Mouse (Mus musculus) thymus, adult 2 months (tissue): ENCODE results near the gene Rnf227.

Experiments used
- CTCF ChIP-seq: fragments of 200-500 bp; IDR thresholded peaks from 2 replicates; pipeline ENCODE4 v1.5.1; 2012; ENCODE audit warnings: mild to moderate bottlenecking, control low read depth, low read length, moderate library complexity, borderline replicate concordance; ENCODE audit not compliant: control insufficient read depth, poor library complexity, insufficient read depth; ENCODE audit errors: extremely low read depth
- POLR2A ChIP-seq: fragments of 200-500 bp; IDR thresholded peaks from 2 replicates; pipeline ENCODE4 v1.6.1; 2012; ENCODE audit warnings: mild to moderate bottlenecking, low read length, control low read depth, moderate library complexity; ENCODE audit not compliant: control insufficient read depth, poor library complexity, insufficient read depth; ENCODE audit errors: extremely low read depth

DNA sequence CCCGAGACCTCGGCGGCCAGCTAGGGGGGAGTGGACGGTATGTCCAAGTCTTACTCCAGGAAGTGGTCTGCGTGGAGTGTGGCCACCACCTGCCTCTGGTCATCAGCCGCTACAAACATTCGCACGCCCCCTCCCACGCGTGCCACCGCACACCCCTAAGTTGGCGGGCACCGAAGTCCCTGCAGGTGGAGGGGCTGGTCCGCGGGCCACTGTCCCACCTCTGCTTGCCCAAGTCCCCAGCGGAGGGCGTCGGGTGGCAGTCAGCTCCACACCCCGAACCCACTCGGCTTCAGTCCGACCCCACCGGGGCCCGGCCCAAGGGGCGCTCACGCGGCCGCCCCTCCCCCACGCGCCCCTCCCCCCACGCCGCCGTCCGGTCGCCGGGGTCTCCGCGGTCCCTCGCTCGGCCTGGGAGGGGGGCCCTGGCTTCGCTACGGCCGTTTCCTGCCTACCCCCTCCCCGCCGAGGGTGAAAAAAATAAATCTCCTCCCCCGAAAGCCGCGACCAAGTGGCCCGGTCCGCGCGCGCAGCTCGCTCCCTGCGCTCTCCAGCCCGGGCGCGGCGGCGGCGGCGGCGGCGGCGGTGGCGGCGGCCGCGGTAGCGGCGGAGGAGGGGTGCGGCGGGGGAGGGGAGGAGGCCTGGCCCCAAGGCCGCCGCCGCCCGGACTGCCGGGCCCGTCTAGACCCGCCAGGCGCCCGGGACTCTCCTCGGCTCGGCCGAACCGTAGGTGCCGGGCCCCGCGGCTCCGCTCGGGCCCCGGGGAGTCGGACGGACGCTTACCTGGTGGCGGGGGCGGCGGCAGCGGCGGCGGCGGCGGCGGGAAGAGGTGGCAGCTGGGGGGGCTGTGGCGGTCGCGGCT is 28.3 kb downstream of the Rnf227 start:
- TF ChIP-seq CTCF = no peak
- TF ChIP-seq POLR2A = no peak
